Mouse (Mus musculus) forebrain, postnatal 0 days (tissue): Measurements from ENCODE around the gene Snrpa. TPM values are rescaled to one million over a fixed set of nuclear protein-coding genes. Genes with fewer than 3 reads are reported as not detected.

Source experiments
- ATAC-seq: fragments of 200-750 bp; cut with Nextera tagmentation; 2 replicates; pipeline ENCODE4 v1.8.0; 2017; ENCODE audit warnings: mild to moderate bottlenecking, moderate library complexity
- DNase-seq: peaks from one replicate; pipeline ENCODE4 v3.0.0-alpha.2; 2015
- H3K27ac ChIP-seq: fragments of 300-500 bp; sonication (generic); 2 replicates; pipeline ENCODE4 v1.5.1; 2014; ENCODE audit warnings: low read depth, mild to moderate bottlenecking, antibody characterized with exemption, low read length, moderate library complexity, mixed read lengths
- H3K27me3 ChIP-seq: fragments of 300-500 bp; sonication (generic); 2 replicates; pipeline ENCODE4 v1.6.1; 2014; ENCODE audit warnings: mild to moderate bottlenecking, low read length, mixed read lengths; ENCODE audit not compliant: insufficient read depth
- H3K36me3 ChIP-seq: fragments of 300-500 bp; sonication (generic); 2 replicates; pipeline ENCODE4 v1.6.1; 2014; ENCODE audit warnings: mild to moderate bottlenecking, moderate library complexity; ENCODE audit not compliant: insufficient read depth
- H3K4me1 ChIP-seq: fragments of 300-500 bp; sonication (generic); 2 replicates; pipeline ENCODE4 v1.6.1; 2014; ENCODE audit warnings: antibody characterized with exemption; ENCODE audit not compliant: insufficient read depth
- H3K4me2 ChIP-seq: fragments of 300-500 bp; sonication (generic); 2 replicates; pipeline ENCODE4 v1.6.1; 2014; ENCODE audit warnings: low read depth, mild to moderate bottlenecking, moderate library complexity
- H3K4me3 ChIP-seq: fragments of 300-500 bp; sonication (generic); 2 replicates; pipeline ENCODE4 v1.5.1; 2014; ENCODE audit warnings: low read depth, low read length, mixed read lengths
- H3K9ac ChIP-seq: fragments of 300-500 bp; sonication (generic); 2 replicates; pipeline ENCODE4 v1.6.1; 2014; ENCODE audit warnings: mild to moderate bottlenecking
- H3K9me3 ChIP-seq: fragments of 300-500 bp; sonication (generic); 2 replicates; pipeline ENCODE4 v1.6.1; 2016; ENCODE audit warnings: low read length
- CTCF ChIP-seq: sonication (generic); IDR thresholded peaks from 2 replicates; pipeline ENCODE4 v1.5.1; 2016; ENCODE audit warnings: antibody characterized with exemption, control low read depth, low read depth
- WGBS: fragments of 180-500 bp; shearing (Covaris S2); extraction: QIAGEN DNeasy Blood & Tissue Kit; methylation state at CpG from one replicate; pipeline ENCODE4 v1.1.7; 2014; 5-methylcytosine and 5-hydroxymethylcytosine counted together
- polyA plus RNA-seq: library from polyadenylated mRNA; unstranded; fragments of >200 nt; fragmentation: Nextera tagmentation; extraction: Ambion mirVana; gene quantifications from 2 replicates; pipeline ENCODE4 v1.2.1, GENCODE M21; 2015
- total RNA-seq: library from RNA; depleted of rRNA; stranded (reverse); fragments of >200 nt; gene quantifications from 2 replicates; pipeline ENCODE4 v1.2.3, GENCODE M21; 2014

The Snrpa gene
- total and polyA plus RNA-seq, 2 experiments from 2014 or later: 146 to 169 TPM

GRCm38 (mm10) chr7:27232781-27233281, 36.8 kb upstream of the Snrpa start, which contains the start of gene Coq8b:
Gene Coq8b (plus strand): TSS chr7:27233023.
- Histone ChIP-seq H3K27ac (peak within 1 kb of the TSS; percentile 81), H3K4me1 (peaks cover 10% of the 10 kb centered on the region), H3K36me3 (peaks cover 3% of the 10 kb centered on the region; the same call in 1 of the 2 replicates), H3K4me3 (peak within 1 kb of the TSS; percentile 51), H3K9ac (peak within 1 kb of the TSS; percentile 54), H3K4me2 (peak within 1 kb of the TSS; percentile 82), H3K27me3 (no peaks in the 10 kb centered on the region), H3K9me3 (no peaks in the 10 kb centered on the region)
- DNase-seq (peak; percentile 95), ATAC-seq (peak; percentile 93)
- peak; percentile 49 for TF ChIP-seq CTCF
- WGBS: 1% methylated on average over 25 of the region's 25 CpGs

- H3K4me3 ChIP-seq: no peak overlapping the region
- DNase-seq: peak; percentile 19
- H3K27me3 ChIP-seq: no peaks in the 10 kb centered on the region
- peak overlapping the region; percentile 64 for H3K27ac ChIP-seq
- peaks cover 16% of the 10 kb centered on the region for H3K4me1 ChIP-seq
- no peak for ATAC-seq
- H3K9me3 ChIP-seq: no peaks in the 10 kb centered on the region
- no peak for TF ChIP-seq CTCF
- WGBS: 76% methylated on average over 7 of the region's 7 CpGs
- H3K9ac ChIP-seq: no peak overlapping the region
- no peaks in the 10 kb centered on the region for H3K36me3 ChIP-seq
- no peak overlapping the region for H3K4me2 ChIP-seq
These were observed 35.7 kb upstream of the Snrpa start for GRCm38 (mm10) chr7:27231693-27232331.

GRCm38 (mm10) chr7:27230781-27231180, 34.7 kb upstream of the Snrpa start:
- 83% methylated on average over 4 of the region's 4 CpGs for WGBS
- DNase-seq (no peak), ATAC-seq (no peak)
- H3K4me1 ChIP-seq: peaks cover 26% of the 10 kb centered on the region
- H3K27ac ChIP-seq: no peak overlapping the region
- H3K9ac ChIP-seq: no peak overlapping the region
- TF ChIP-seq CTCF: 0 out of 2 replicates have a peak, but pooled peaks have one; percentile 3
- H3K27me3 ChIP-seq: no peaks in the 10 kb centered on the region
- H3K4me3 ChIP-seq: no peak overlapping the region
- H3K9me3 ChIP-seq: no peaks in the 10 kb centered on the region
- no peak overlapping the region for H3K4me2 ChIP-seq
- no peaks in the 10 kb centered on the region for H3K36me3 ChIP-seq

- ATAC-seq (peak; percentile 3; the same call in 1 of the 2 replicates), DNase-seq (no peak)
- no peaks in the 10 kb centered on the region for H3K27me3 ChIP-seq
- H3K36me3 ChIP-seq: 0 out of 2 replicates have a peak, but pooled peaks cover 9% of the 10 kb centered on the region
- H3K4me2 ChIP-seq: peak overlapping the region; percentile 70
- H3K4me3 ChIP-seq: peak overlapping the region; percentile 93
- 16% methylated on average over 6 of the region's 6 CpGs for WGBS
- H3K27ac ChIP-seq: peak overlapping the region; percentile 80
- H3K9ac ChIP-seq: peak overlapping the region; percentile 89
- TF ChIP-seq CTCF: no peak
- no peaks in the 10 kb centered on the region for H3K9me3 ChIP-seq
- peaks cover 36% of the 10 kb centered on the region for H3K4me1 ChIP-seq
These were observed 32.8 kb upstream of the Snrpa start for GRCm38 (mm10) chr7:27228865-27229264.

GRCm38 (mm10) chr7:27228281-27228821, 32.3 kb upstream of the Snrpa start, which contains the start of gene Itpkc:
Gene Itpkc (minus strand): TSS chr7:27228661.
- WGBS: under 1% methylated on average over 47 of the region's 49 CpGs
- peak within 1 kb of the TSS; percentile 89 for H3K9ac ChIP-seq
- peak; percentile 84 for ATAC-seq
- H3K36me3 ChIP-seq: 0 out of 2 replicates have a peak, but pooled peaks cover 9% of the 10 kb centered on the region
- H3K9me3 ChIP-seq: no peaks in the 10 kb centered on the region
- peak within 1 kb of the TSS; percentile 70 for H3K4me2 ChIP-seq
- TF ChIP-seq CTCF: peak; percentile 27
- peaks cover 32% of the 10 kb centered on the region for H3K4me1 ChIP-seq
- peak; percentile 95 for DNase-seq
- peak within 1 kb of the TSS; percentile 80 for H3K27ac ChIP-seq
- no peaks in the 10 kb centered on the region for H3K27me3 ChIP-seq
- H3K4me3 ChIP-seq: peak within 1 kb of the TSS; percentile 93

- WGBS: under 1% methylated on average over 10 of the region's 10 CpGs
- Histone ChIP-seq H3K27ac (peak overlapping the region; percentile 80), H3K4me3 (peak overlapping the region; percentile 93), H3K36me3 (0 out of 2 replicates have a peak, but pooled peaks cover 9% of the 10 kb centered on the region), H3K4me1 (peaks cover 32% of the 10 kb centered on the region), H3K27me3 (no peaks in the 10 kb centered on the region), H3K9ac (peak overlapping the region; percentile 89), H3K4me2 (peak overlapping the region; percentile 70), H3K9me3 (no peaks in the 10 kb centered on the region)
- DNase-seq: no peak
- no peak for ATAC-seq
- no peak for TF ChIP-seq CTCF
These were observed 31.6 kb upstream of the Snrpa start for GRCm38 (mm10) chr7:27227676-27228075.

GRCm38 (mm10) chr7:27227276-27227675, 31.2 kb upstream of the Snrpa start:
- H3K27me3 ChIP-seq: no peaks in the 10 kb centered on the region
- H3K27ac ChIP-seq: no peak overlapping the region
- peak overlapping the region; percentile 93 for H3K4me3 ChIP-seq
- peak overlapping the region; percentile 89 for H3K9ac ChIP-seq
- DNase-seq (no peak), ATAC-seq (no peak)
- H3K4me2 ChIP-seq: peak overlapping the region; percentile 70
- no peak for TF ChIP-seq CTCF
- H3K36me3 ChIP-seq: 0 out of 2 replicates have a peak, but pooled peaks cover 9% of the 10 kb centered on the region
- no peaks in the 10 kb centered on the region for H3K9me3 ChIP-seq
- 30% methylated on average over 9 of the region's 9 CpGs for WGBS
- peaks cover 30% of the 10 kb centered on the region for H3K4me1 ChIP-seq
